Mouse (Mus musculus): ENCODE measurements around the gene Gm4553.
"Not testable (repeated sequence)": the region's sequence is repeated elsewhere in the genome, so short reads cannot be mapped to it uniquely, and the experiment has no call there.

The Gm4553 gene

GRCm38 (mm10) chr7:142165639-142166038, at the start of gene Gm4553:
Gene Gm4553 (minus strand): TSS chr7:142165739.
- not testable (repeated sequence) for DNase-seq (ENCODE audit: low spot score in 2 of 2)

GRCm38 (mm10) chr7:142212136-142212535, 46.6 kb upstream of the Gm4553 start:
- not testable (repeated sequence) for DNase-seq (ENCODE audit: low spot score in 2 of 2)

- no peak for DNase-seq (ENCODE audit: low spot score in 2 of 2)
Measured at GRCm38 (mm10) chr7:142211559-142211958, 46.0 kb upstream of the Gm4553 start, which contains the start of gene Gm7579. Gene Gm7579 (plus strand): TSS chr7:142211859.

GRCm38 (mm10) chr7:142206891-142207290, 41.4 kb upstream of the Gm4553 start:
- DNase-seq (ENCODE audit: low spot score in 2 of 2): not testable (repeated sequence)

GRCm38 (mm10) chr7:142205488-142205887, 39.9 kb upstream of the Gm4553 start:
- no peak for DNase-seq (ENCODE audit: low spot score in 2 of 2)

- DNase-seq (ENCODE audit: low spot score in 2 of 2): no peak
Measured at GRCm38 (mm10) chr7:142201064-142201463, 35.5 kb upstream of the Gm4553 start, which contains the start of gene Krtap5-3. Gene Krtap5-3 (plus strand): TSS chr7:142201364.

GRCm38 (mm10) chr7:142198748-142199147, 33.2 kb upstream of the Gm4553 start:
- DNase-seq (ENCODE audit: low spot score in 2 of 2): no peak

GRCm38 (mm10) chr7:142190289-142190688, 24.8 kb upstream of the Gm4553 start, which contains the start of gene Gm10153:
Gene Gm10153 (minus strand): TSS chr7:142190389.
- no peak for DNase-seq (ENCODE audit: low spot score in 2 of 2)

GRCm38 (mm10) chr7:142188156-142188555, 22.6 kb upstream of the Gm4553 start:
- DNase-seq (ENCODE audit: low spot score in 2 of 2): no peak

- DNase-seq (ENCODE audit: low spot score in 2 of 2): no peak
Measured at GRCm38 (mm10) chr7:142181021-142181420, 15.5 kb upstream of the Gm4553 start.

GRCm38 (mm10) chr7:142178685-142179084, 13.1 kb upstream of the Gm4553 start:
- no peak for DNase-seq (ENCODE audit: low spot score in 2 of 2)

GRCm38 (mm10) chr7:142175905-142176304, 10.4 kb upstream of the Gm4553 start, which contains the start of gene Krtap5-2:
Gene Krtap5-2 (minus strand): TSS chr7:142176005.
- not testable (repeated sequence) for DNase-seq (ENCODE audit: low spot score in 2 of 2)

- DNase-seq (ENCODE audit: low spot score in 2 of 2): no peak
Measured at GRCm38 (mm10) chr7:142169836-142170235, 4.3 kb upstream of the Gm4553 start.

- DNase-seq (ENCODE audit: low spot score in 2 of 2): no peak
Measured at GRCm38 (mm10) chr7:142159366-142159765, 6.2 kb downstream of the Gm4553 start.

- DNase-seq (ENCODE audit: low spot score in 2 of 2): not testable (repeated sequence)
Measured at GRCm38 (mm10) chr7:142157013-142157412, 8.5 kb downstream of the Gm4553 start, which contains the start of gene Gm29735. Gene Gm29735 (minus strand): TSS chr7:142157113.

- no peak for DNase-seq (ENCODE audit: low spot score in 2 of 2)
Measured at GRCm38 (mm10) chr7:142155308-142155707, 10.2 kb downstream of the Gm4553 start.

- DNase-seq (ENCODE audit: low spot score in 2 of 2): no peak
Measured at GRCm38 (mm10) chr7:142152191-142152590, 13.3 kb downstream of the Gm4553 start.

GRCm38 (mm10) chr7:142148633-142149032, 16.9 kb downstream of the Gm4553 start:
- no peak for DNase-seq (ENCODE audit: low spot score in 2 of 2)

GRCm38 (mm10) chr7:142146033-142146432, 19.5 kb downstream of the Gm4553 start:
- DNase-seq (ENCODE audit: low spot score in 2 of 2): peak; percentile 8 to 30

- DNase-seq (ENCODE audit: low spot score in 2 of 2): no peak
Measured at GRCm38 (mm10) chr7:142145413-142145940, 20.1 kb downstream of the Gm4553 start.

GRCm38 (mm10) chr7:142144507-142144906, 21.0 kb downstream of the Gm4553 start, which contains the start of gene Gm45337:
Gene Gm45337 (minus strand): TSS chr7:142144607.
- DNase-seq (ENCODE audit: low spot score in 2 of 2): no peak

GRCm38 (mm10) chr7:142143506-142144010, 22.0 kb downstream of the Gm4553 start:
- DNase-seq (ENCODE audit: low spot score in 2 of 2): not testable (repeated sequence)

- no peak for DNase-seq (ENCODE audit: low spot score in 2 of 2)
Measured at GRCm38 (mm10) chr7:142140696-142141095, 24.8 kb downstream of the Gm4553 start.
